Mouse (Mus musculus) ovary, postnatal 36 days (tissue): Measurements from ENCODE around the gene Hoxb4.

Experiments
- DNase-seq: peaks from one replicate; pipeline ENCODE4 v3.0.0; 2022; ENCODE audit warnings: low spot score, mixed read lengths

Gene Hoxb4

DNA sequence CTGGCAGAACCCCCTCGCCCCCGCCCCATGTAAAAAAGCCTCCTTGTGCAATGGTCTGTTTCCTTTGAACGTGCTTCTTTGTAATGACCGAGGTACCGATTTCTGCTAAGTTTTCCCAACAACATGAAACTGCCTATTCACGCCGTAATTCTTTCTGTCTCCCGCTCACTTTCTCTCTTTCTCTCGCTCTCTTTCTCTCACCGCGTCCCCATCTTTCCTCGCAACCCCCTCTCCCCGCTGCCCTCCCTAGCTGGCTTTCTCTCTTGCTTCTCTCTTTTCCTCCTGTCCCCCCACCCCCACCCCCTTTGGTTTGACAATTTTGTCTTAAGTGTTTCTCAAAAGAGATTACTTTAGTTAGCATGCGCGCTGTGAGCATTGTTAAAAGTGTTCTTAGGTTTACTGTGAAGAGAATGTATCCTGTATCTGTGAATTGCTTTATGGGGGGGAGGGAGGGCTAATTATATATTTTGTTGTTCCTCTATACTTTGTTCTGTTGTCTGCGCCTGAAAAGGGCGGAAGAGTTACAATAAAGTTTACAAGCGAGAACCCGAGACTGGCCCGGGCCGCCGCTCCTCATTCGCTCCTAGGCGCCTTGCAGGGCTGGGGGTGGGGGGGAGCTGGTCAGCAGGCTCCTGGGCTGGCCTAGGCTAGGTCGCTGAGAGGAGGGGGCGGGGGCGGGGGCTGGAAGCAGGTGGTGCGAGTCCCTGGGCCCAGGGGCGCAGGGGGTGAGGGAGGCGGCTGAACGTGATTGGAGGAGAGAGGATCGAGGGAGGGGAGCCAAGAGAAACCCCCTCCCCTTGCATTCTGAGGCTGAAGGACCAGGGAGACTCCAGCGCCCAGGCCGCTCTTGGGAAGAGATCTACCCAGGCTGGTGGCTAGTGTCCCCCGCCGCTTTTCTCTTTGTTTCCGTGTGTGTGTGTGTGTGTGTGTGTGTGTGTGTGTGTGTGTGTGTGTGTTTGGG is 33.0 kb upstream of the Hoxb4 start:
- peak; percentile 20 for DNase-seq

DNA sequence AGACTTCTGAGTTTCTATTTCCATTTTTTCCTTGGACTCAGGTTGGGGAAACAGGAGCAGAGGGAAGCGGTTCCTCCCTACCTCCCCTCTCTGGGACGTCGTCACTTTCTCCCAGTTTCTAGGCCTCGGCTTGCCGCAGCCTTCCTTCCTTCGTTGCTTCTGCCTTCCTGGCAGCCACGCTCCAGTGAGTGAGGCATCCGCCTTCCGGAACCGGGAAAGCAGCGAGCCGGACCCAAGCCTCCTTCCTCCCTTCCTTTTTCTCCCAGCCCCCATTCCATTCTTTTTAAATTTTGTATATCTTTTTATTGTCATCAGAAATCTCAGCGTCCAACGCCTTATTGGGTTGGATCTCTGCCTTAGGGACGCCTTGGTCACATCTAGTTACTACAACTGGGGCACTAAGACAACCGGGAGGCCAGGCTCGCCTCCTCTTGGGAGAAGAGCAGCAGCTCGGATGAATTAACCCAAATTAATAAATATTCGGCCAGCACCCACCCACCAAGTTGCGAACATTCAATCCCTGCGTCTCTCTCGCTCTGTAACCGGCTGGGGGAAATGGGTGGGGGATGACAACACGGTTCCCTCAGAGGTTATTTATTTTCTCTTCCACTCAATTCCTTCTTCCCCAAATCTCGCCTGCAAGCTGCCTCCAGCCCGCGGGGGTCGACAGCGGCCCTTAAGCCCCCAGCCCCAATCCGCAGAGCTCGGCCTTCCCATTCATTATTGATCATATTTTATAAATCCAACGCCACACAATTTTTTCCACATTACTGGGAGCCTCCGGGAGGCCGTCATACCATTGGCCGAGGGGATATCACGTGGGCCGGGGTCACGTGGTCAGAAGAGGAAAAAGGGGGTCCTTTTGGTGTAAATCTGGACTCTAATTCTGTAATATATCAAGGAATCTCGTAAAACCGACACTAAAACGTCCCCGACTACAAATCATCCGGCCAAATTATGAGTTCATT is 32.0 kb upstream of the Hoxb4 start, which contains the start of gene Hoxb7:
Gene Hoxb7, plus strand, starts transcription at position 853 of the 968 bp plus-strand sequence.
- peak; percentile 58 for DNase-seq

- DNase-seq: peak; percentile 38
Measured at GRCm38 (mm10) chr11:96286739-96287385, 31.2 kb upstream of the Hoxb4 start.

DNA sequence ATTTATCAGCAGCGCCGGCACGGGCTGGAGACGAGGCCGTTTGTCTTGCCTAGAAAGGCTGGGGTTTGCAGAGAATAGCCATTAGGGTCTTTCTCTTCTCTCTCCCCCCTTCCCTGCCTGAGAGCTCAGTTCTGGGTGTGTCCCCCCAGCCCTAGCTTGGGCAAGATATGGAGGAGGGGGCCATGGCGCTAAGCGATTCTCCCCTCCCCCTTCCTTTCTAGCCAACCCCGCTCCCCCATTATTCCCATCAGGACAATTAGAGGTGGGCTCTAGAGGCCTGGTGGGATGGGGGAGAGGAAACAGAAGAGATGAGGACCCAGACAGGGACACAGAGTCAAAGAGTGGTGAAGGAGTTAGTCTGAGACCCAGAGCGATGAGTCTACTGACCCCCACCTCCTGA is 30.7 kb upstream of the Hoxb4 start:
- DNase-seq: no peak

GRCm38 (mm10) chr11:96288455-96289221 is 29.4 kb upstream of the Hoxb4 start:
- DNase-seq: no peak

GRCm38 (mm10) chr11:96289293-96289692 is 28.8 kb upstream of the Hoxb4 start:
- no peak for DNase-seq

GRCm38 (mm10) chr11:96289837-96290236 is 28.2 kb upstream of the Hoxb4 start:
- no peak for DNase-seq

- no peak for DNase-seq
Measured at GRCm38 (mm10) chr11:96290705-96291355, 27.2 kb upstream of the Hoxb4 start.

DNA sequence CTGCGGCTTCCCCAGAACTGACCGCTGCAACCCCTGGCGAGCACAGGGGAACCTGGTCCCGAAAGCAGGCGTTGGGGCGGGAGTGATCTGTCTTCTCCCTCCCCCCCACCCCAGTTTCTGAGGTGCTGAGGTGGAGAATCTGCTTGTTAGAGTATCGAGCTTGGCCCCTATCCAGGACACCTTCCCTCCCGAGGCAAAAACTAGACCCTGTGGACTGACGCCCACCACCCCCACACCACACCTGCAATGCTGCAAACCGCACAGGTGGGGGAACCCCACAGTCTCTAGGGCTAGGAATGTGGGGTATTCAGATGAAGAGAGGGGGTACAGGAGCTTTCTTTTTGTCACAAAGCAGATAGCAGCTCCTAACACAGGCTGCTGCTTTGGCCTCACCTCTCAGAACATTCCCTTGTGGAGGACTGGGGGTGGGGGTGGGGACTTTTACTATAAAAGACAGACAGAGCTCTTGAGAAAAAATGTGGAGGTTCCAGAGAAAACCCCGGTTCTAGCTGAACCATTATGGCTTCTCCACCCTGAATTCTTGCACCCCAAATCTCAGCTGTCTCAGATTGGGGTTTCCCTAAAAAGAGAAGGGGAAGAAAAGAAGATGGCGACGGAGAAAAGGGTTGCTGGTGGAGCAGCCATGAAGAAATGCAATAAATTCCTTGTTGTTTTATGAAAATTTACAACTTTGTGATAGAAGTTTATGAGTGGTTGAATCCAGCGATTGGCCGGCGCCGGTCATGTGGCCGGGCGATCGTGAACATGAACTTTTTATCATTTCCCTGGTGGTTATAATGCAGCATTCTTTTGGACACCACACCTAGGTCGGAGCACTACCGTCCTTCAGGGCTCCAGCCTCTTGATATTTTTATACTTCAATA is 26.1 kb upstream of the Hoxb4 start, which contains the start of gene Hoxb6:
Gene Hoxb6, plus strand, starts transcription at position 796 of the 884 bp plus-strand sequence.
- no peak for DNase-seq

- no peak for DNase-seq
Measured at GRCm38 (mm10) chr11:96292565-96293301, 25.3 kb upstream of the Hoxb4 start.

DNA sequence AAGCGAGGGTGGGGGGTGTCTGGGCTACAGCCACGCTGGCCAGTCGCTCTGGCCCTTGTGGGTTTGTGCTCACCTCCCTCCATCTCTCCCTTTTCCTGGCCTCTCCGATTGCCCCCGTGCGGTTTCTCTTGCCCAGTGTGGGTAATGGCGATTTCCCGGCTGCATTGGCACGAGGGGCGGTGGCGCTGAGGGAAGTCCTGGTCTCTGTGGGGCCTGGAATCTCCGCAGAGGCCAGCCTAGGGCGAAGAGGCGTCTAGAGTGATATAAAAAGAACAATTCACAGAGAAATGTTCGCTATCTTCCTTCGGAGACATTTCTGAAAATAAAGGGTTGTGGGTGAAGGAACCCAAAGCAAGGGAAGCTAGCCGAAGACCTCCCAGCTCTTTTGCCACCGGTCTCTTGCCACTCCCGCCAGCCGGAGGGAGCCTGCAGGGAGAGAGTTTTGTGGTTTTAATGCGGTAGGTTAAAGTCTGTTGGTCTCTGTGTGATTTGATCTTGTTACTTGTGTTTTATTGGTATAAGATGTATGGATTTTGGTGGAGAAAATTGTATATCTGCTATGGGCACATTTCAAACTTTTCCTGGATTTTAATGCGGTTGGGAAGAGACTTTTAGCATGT is 24.7 kb upstream of the Hoxb4 start:
- no peak for DNase-seq

DNA sequence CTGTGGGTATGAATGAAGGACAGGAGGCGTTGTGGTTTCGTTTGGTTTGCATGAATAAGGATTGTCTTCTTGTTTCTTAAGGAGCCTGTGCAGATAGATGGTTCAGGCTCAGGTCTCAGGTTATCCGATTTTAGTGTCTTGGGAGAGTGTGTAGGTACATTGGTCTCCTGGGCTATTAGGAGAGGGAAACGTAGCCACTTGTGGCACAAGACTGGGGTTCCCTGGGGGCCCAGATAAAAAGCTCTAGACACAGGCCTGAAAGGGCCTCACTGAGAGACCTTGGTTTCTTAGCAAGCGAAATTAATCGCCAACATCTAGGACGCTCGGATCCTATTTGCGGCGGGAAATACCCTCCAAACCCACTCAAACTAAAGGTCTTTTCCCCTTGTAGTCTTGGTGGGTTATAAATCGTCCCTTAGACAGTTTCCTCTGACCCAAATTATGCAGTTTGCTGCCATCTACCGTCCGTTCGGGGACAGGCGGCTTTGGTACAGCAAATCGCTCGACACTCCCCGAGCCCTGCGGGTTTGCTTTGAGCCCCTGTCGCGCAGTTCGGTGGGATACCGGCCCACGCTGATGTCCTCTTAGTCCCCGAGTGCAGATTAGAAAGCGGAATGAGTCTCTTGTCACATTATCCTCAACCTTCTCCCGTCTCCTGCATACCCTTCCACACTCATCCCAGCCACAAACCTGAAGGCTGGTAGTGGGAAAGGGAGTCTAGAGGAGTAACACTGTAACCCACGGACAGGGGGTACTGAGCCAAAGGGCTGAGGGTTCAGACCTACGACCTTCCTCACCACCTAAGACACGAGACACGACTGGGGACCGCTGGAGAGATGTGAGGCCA is 23.6 kb upstream of the Hoxb4 start:
- peak; percentile 69 for DNase-seq

- no peak for DNase-seq
Measured at GRCm38 (mm10) chr11:96295092-96295835, 22.8 kb upstream of the Hoxb4 start.

DNA sequence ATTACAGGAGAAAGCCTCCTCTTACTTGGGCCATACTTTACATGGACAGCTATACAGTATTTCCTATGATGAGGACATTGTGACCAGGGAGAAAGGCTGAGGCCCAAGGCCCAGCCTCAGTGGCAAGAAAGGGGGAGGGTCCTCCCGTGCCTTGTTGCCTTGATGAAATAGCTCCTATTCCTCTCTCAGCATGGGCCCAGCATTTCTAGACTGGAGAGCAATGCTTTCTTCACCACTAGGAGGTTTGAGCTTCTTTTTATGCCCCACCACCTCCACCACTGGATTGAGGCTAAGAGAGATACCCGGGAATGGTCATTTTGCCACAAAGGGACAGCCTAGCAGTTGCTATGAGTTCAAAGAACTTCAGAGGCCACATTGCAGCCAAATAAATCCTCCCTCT is 21.1 kb upstream of the Hoxb4 start:
- DNase-seq: no peak

DNA sequence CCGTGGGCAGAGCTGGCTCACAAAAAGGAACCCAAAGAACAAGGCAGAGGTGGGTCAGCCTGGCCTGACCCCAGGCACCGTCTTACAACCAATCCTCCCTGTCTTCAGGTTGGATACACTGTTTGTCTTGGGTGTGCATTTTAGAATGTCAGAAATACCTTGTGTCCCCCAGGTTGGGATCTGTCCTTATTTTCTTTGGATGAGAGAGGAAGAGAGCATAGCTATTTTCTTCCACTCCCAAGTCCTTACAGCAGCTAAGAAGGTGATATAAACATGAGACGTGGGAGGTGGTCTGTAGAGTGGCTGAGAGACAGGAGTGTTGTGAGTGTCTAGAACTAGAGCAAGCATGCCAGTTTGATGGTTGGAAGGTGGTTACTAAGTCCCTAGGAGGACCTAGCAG is 20.6 kb upstream of the Hoxb4 start:
- no peak for DNase-seq

DNA sequence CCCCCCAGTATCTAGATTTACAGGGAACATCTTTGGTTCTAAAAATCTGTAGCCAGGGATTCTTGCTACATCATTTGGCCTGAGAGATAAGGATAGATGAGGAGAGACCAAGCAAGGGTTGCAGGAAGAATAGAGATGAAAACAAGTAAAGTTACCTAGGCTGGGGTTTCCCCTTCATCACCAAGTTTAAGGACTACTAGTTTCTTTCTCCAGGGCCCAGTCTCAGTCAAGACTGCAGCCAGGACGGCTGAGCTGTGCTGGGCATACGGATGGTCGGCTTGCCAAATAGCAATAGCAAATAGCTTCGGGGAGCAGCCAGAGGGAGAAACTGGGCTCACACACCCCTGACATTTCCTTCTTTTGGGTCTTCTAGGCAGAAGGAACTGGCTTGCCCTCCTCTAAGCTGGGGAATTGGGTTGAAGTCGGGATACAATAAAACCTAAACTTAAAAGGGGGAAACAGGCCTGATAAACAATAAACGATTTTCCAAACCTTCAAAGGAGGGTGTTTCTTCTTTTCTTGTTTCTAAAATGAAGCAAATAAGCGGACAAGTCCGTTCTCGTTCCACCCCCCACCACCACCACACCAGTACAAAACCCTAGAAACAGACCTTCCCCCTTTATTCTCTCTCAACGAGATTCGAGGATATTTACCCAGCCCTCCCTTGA is 20.0 kb upstream of the Hoxb4 start:
- DNase-seq: no peak
